Mouse (Mus musculus): ENCODE data around the gene Lonp1. TPM values are rescaled to one million over a fixed set of nuclear protein-coding genes. Genes with fewer than 3 reads are reported as not detected.
"Not testable (repeated sequence)": the region's sequence is repeated elsewhere in the genome, so short reads cannot be mapped to it uniquely, and the experiment has no call there.

Lonp1 gene
- polyA plus RNA-seq, 1 experiment from 2014 or later = 66.4 TPM

- 5% methylated on average over 26 of the region's 26 CpGs for WGBS
- H3K27ac ChIP-seq (ENCODE audit: low read length) = peak within 1 kb of the TSS; percentile 79
- ATAC-seq (ENCODE audit: low FRiP score, low TSS enrichment) = peak; percentile 62
- H3K27me3 ChIP-seq (ENCODE audit: insufficient read depth, low read length) = no peaks in the 10 kb centered on the region
- peak within 1 kb of the TSS; percentile 67 for H3K9ac ChIP-seq (replicated peaks; ENCODE audit: low read length)
- H3K9me3 ChIP-seq (ENCODE audit: low read length) = no peaks in the 10 kb centered on the region
- peaks cover 22% of the 10 kb centered on the region for H3K4me1 ChIP-seq (ENCODE audit: insufficient read depth, low read length)
- H3K36me3 ChIP-seq (ENCODE audit: insufficient read depth, low read length) = no peaks in the 10 kb centered on the region
- peak within 1 kb of the TSS; percentile 84 for H3K4me3 ChIP-seq (ENCODE audit: low read length)
- peak within 1 kb of the TSS; percentile 94 for H3K4me2 ChIP-seq (replicated peaks; ENCODE audit: low read depth, low read length)
Measured at GRCm38 (mm10) chr17:56627530-56628277, 1.0 kb upstream of the Lonp1 start, which contains the start of gene Catsperd. Gene Catsperd (plus strand): TSS chr17:56628143.

GRCm38 (mm10) chr17:56626260-56626659 lies 427 bp downstream of the Lonp1 start:
- ATAC-seq (ENCODE audit: low FRiP score, low TSS enrichment) = no peak

GRCm38 (mm10) chr17:56625495-56625894 lies 1.2 kb downstream of the Lonp1 start:
- no peak overlapping the region for H3K27ac ChIP-seq (ENCODE audit: low read length)
- no peaks in the 10 kb centered on the region for H3K9me3 ChIP-seq (ENCODE audit: low read length)
- no peak overlapping the region for H3K9ac ChIP-seq (replicated peaks; ENCODE audit: low read length)
- peaks cover 22% of the 10 kb centered on the region for H3K4me1 ChIP-seq (ENCODE audit: insufficient read depth, low read length)
- H3K4me3 ChIP-seq (ENCODE audit: low read length) = peak overlapping the region; percentile 84; the same call in 1 of the 2 replicates
- no peaks in the 10 kb centered on the region for H3K27me3 ChIP-seq (ENCODE audit: insufficient read depth, low read length)
- 80% methylated on average over 3 of the region's 3 CpGs for WGBS
- H3K36me3 ChIP-seq (ENCODE audit: insufficient read depth, low read length) = peaks cover 13% of the 10 kb centered on the region
- H3K4me2 ChIP-seq (replicated peaks; ENCODE audit: low read depth, low read length) = peak overlapping the region; percentile 94; the same call in 1 of the 2 replicates
- no peak for ATAC-seq (ENCODE audit: low FRiP score, low TSS enrichment)

More at GRCm38 (mm10) chr17:56626260-56626659, 427 bp downstream of the Lonp1 start:
- Histone ChIP-seq H3K4me2 (replicated peaks; ENCODE audit: low read depth, low read length) (peak overlapping the region; percentile 94), H3K4me3 (ENCODE audit: low read length) (peak overlapping the region; percentile 84), H3K9me3 (ENCODE audit: low read length) (no peaks in the 10 kb centered on the region), H3K4me1 (ENCODE audit: insufficient read depth, low read length) (peaks cover 22% of the 10 kb centered on the region), H3K27me3 (ENCODE audit: insufficient read depth, low read length) (no peaks in the 10 kb centered on the region), H3K9ac (replicated peaks; ENCODE audit: low read length) (peak overlapping the region; percentile 83), H3K27ac (ENCODE audit: low read length) (peak overlapping the region; percentile 11; the same call in 1 of the 2 replicates), H3K36me3 (ENCODE audit: insufficient read depth, low read length) (peaks cover 7% of the 10 kb centered on the region)
- WGBS = under 1% methylated on average over 32 of the region's 32 CpGs

- peaks cover 68% of the 10 kb centered on the region for H3K36me3 ChIP-seq (ENCODE audit: insufficient read depth, low read length)
- WGBS = 70% methylated on average over 8 of the region's 8 CpGs
Measured at GRCm38 (mm10) chr17:56617628-56618027, 9.1 kb downstream of the Lonp1 start.

GRCm38 (mm10) chr17:56616725-56617124 lies 10.0 kb downstream of the Lonp1 start:
- WGBS = 93% methylated on average over 3 of the region's 3 CpGs
- Histone ChIP-seq H3K36me3 (ENCODE audit: insufficient read depth, low read length) (peaks cover 64% of the 10 kb centered on the region), H3K9me3 (ENCODE audit: low read length) (no peaks in the 10 kb centered on the region), H3K4me2 (replicated peaks; ENCODE audit: low read depth, low read length) (no peak overlapping the region), H3K4me1 (ENCODE audit: insufficient read depth, low read length) (peaks cover 23% of the 10 kb centered on the region), H3K9ac (replicated peaks; ENCODE audit: low read length) (no peak overlapping the region), H3K4me3 (ENCODE audit: low read length) (no peak overlapping the region), H3K27me3 (ENCODE audit: insufficient read depth, low read length) (no peaks in the 10 kb centered on the region), H3K27ac (ENCODE audit: low read length) (no peak overlapping the region)
- no peak for ATAC-seq (ENCODE audit: low FRiP score, low TSS enrichment)

More at GRCm38 (mm10) chr17:56617628-56618027, 9.1 kb downstream of the Lonp1 start:
- Histone ChIP-seq H3K4me2 (replicated peaks; ENCODE audit: low read depth, low read length) (no peak overlapping the region), H3K4me1 (ENCODE audit: insufficient read depth, low read length) (peaks cover 17% of the 10 kb centered on the region), H3K9me3 (ENCODE audit: low read length) (no peaks in the 10 kb centered on the region), H3K4me3 (ENCODE audit: low read length) (no peak overlapping the region), H3K9ac (replicated peaks; ENCODE audit: low read length) (no peak overlapping the region), H3K27ac (ENCODE audit: low read length) (no peak overlapping the region), H3K27me3 (ENCODE audit: insufficient read depth, low read length) (no peaks in the 10 kb centered on the region)
- ATAC-seq (ENCODE audit: low FRiP score, low TSS enrichment) = no peak

- ATAC-seq (ENCODE audit: low FRiP score, low TSS enrichment) = no peak
- Histone ChIP-seq H3K4me3 (ENCODE audit: low read length) (no peak overlapping the region), H3K9me3 (ENCODE audit: low read length) (no peaks in the 10 kb centered on the region), H3K4me2 (replicated peaks; ENCODE audit: low read depth, low read length) (no peak overlapping the region), H3K27ac (ENCODE audit: low read length) (no peak overlapping the region), H3K9ac (replicated peaks; ENCODE audit: low read length) (no peak overlapping the region), H3K4me1 (ENCODE audit: insufficient read depth, low read length) (peaks cover 24% of the 10 kb centered on the region), H3K27me3 (ENCODE audit: insufficient read depth, low read length) (no peaks in the 10 kb centered on the region), H3K36me3 (ENCODE audit: insufficient read depth, low read length) (peaks cover 59% of the 10 kb centered on the region)
- WGBS = 89% methylated on average over 4 of the region's 4 CpGs
Measured at GRCm38 (mm10) chr17:56615792-56616191, 10.9 kb downstream of the Lonp1 start.

GRCm38 (mm10) chr17:56615136-56615784 lies 11.4 kb downstream of the Lonp1 start:
- Histone ChIP-seq H3K27ac (ENCODE audit: low read length) (no peak overlapping the region), H3K4me3 (ENCODE audit: low read length) (peak overlapping the region; percentile 76; the same call in 1 of the 2 replicates), H3K4me1 (ENCODE audit: insufficient read depth, low read length) (peaks cover 27% of the 10 kb centered on the region), H3K9me3 (ENCODE audit: low read length) (no peaks in the 10 kb centered on the region), H3K36me3 (ENCODE audit: insufficient read depth, low read length) (peaks cover 53% of the 10 kb centered on the region), H3K27me3 (ENCODE audit: insufficient read depth, low read length) (no peaks in the 10 kb centered on the region), H3K9ac (replicated peaks; ENCODE audit: low read length) (peak overlapping the region; percentile 93), H3K4me2 (replicated peaks; ENCODE audit: low read depth, low read length) (peak overlapping the region; percentile 94)
- 81% methylated on average over 11 of the region's 11 CpGs for WGBS
- ATAC-seq (ENCODE audit: low FRiP score, low TSS enrichment) = no peak

GRCm38 (mm10) chr17:56614391-56615135 lies 12.1 kb downstream of the Lonp1 start:
- H3K36me3 ChIP-seq (ENCODE audit: insufficient read depth, low read length) = peaks cover 46% of the 10 kb centered on the region
- H3K27ac ChIP-seq (ENCODE audit: low read length) = peak overlapping the region; percentile 86; the same call in 1 of the 2 replicates
- peak overlapping the region; percentile 94 for H3K4me2 ChIP-seq (replicated peaks; ENCODE audit: low read depth, low read length)
- peak overlapping the region; percentile 93 for H3K9ac ChIP-seq (replicated peaks; ENCODE audit: low read length)
- H3K4me1 ChIP-seq (ENCODE audit: insufficient read depth, low read length) = peaks cover 29% of the 10 kb centered on the region
- no peaks in the 10 kb centered on the region for H3K9me3 ChIP-seq (ENCODE audit: low read length)
- no peaks in the 10 kb centered on the region for H3K27me3 ChIP-seq (ENCODE audit: insufficient read depth, low read length)
- ATAC-seq (ENCODE audit: low FRiP score, low TSS enrichment) = no peak
- peak overlapping the region; percentile 76 for H3K4me3 ChIP-seq (ENCODE audit: low read length)
- WGBS = 22% methylated on average over 14 of the region's 14 CpGs

GRCm38 (mm10) chr17:56613893-56614292 lies 12.8 kb downstream of the Lonp1 start:
- Histone ChIP-seq H3K9ac (replicated peaks; ENCODE audit: low read length) (peak overlapping the region; percentile 93), H3K36me3 (ENCODE audit: insufficient read depth, low read length) (peaks cover 40% of the 10 kb centered on the region), H3K4me3 (ENCODE audit: low read length) (peak overlapping the region; percentile 76), H3K27ac (ENCODE audit: low read length) (peak overlapping the region; percentile 86), H3K4me1 (ENCODE audit: insufficient read depth, low read length) (peaks cover 29% of the 10 kb centered on the region), H3K4me2 (replicated peaks; ENCODE audit: low read depth, low read length) (peak overlapping the region; percentile 94)
- not testable (repeated sequence) for ATAC-seq (ENCODE audit: low FRiP score, low TSS enrichment); H3K9me3 ChIP-seq (ENCODE audit: low read length); H3K27me3 ChIP-seq (ENCODE audit: insufficient read depth, low read length)
- WGBS = 0% methylated on average over 26 of the region's 26 CpGs
